Mouse (Mus musculus): ENCODE measurements at regions not wholly inside any gene's neighbourhood (a gene's known extent, or its start where the extent isn't known, plus 50 kb on each side); places are given as distances from the start of the nearest gene placed in this dataset.
"Not testable (repeated sequence)": the region's sequence is repeated elsewhere in the genome, so short reads cannot be mapped to it uniquely, and the experiment has no call there.

DNA sequence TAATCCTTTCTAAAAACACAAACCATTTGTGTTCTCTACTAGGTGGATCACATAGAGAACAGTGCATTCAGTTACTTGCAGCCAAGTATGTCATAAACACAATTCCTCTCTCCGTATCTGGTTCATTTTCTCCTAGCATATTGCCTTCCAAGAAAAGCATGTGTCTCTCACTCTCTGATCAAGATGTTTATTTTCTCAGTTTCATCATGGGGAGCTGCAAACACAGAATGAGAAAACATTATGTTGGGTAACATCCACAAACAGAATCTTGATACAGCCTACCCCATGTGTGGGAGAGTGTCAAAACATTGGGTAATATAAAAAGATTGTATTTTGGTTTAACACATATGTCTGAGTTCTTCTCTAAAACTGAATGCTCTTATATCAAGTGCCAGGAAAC lies 2415.2 kb upstream of the Cdh20 start:
- H3K27me3 ChIP-seq (ENCODE audit: insufficient read depth, poor library complexity, severe bottlenecking) = no peaks in the 10 kb centered on the region
- DNase-seq (ENCODE audit: low spot score) = no peak
- no peak overlapping the region for H3K4me3 ChIP-seq
- 82% methylated on average over 1 of the region's 1 CpGs for WGBS
- H3K9me3 ChIP-seq = no peaks in the 10 kb centered on the region
- no peaks in the 10 kb centered on the region for H3K36me3 ChIP-seq
- no peaks in the 10 kb centered on the region for H3K4me1 ChIP-seq (replicated peaks)
- no peak overlapping the region for H3K27ac ChIP-seq

GRCm38 (mm10) chr1:102357911-102358310 lies 2410.4 kb upstream of the Cdh20 start:
- not testable (repeated sequence) for DNase-seq (ENCODE audit: low spot score); H3K36me3 ChIP-seq; H3K4me1 ChIP-seq (replicated peaks); H3K27ac ChIP-seq; H3K9me3 ChIP-seq; H3K27me3 ChIP-seq (ENCODE audit: insufficient read depth, poor library complexity, severe bottlenecking); H3K4me3 ChIP-seq
- 94% methylated on average over 8 of the region's 8 CpGs for WGBS

- H3K4me1 ChIP-seq (replicated peaks) = no peaks in the 10 kb centered on the region
- no peaks in the 10 kb centered on the region for H3K9me3 ChIP-seq
- H3K4me3 ChIP-seq = no peak overlapping the region
- DNase-seq (ENCODE audit: low spot score) = peak; percentile 2
- 62% methylated on average over 1 of the region's 1 CpGs for WGBS
- no peaks in the 10 kb centered on the region for H3K36me3 ChIP-seq
- H3K27me3 ChIP-seq (ENCODE audit: insufficient read depth, poor library complexity, severe bottlenecking) = no peaks in the 10 kb centered on the region
- H3K27ac ChIP-seq = no peak overlapping the region
These were observed 2389.7 kb upstream of the Cdh20 start for GRCm38 (mm10) chr1:102378613-102379012.
